Mouse (Mus musculus) adrenal gland, postnatal 36 days (tissue): ENCODE measurements around the gene Fmo4. TPM values are rescaled to one million over a fixed set of nuclear protein-coding genes. Genes with fewer than 3 reads are reported as not detected.

Source experiments
- DNase-seq, 2 experiments: peaks; one replicate each; pipeline ENCODE4 v3.0.0; 2021; ENCODE audit warnings: mixed read lengths in 1 of 2
- long read RNA-seq, 2 experiments: library from polyadenylated mRNA; stranded (forward); transcript quantifications; one replicate each; pipeline ENCODE4 v2.0.0; 2021; ENCODE audit warnings: borderline sequencing depth in 2 of 2
- total RNA-seq, 2 experiments: library from RNA; stranded (reverse); gene quantifications; 2 replicates each; pipeline ENCODE4 v1.2.3; 2021

The Fmo4 gene
- 1 to 10 TPM in 1 of 2 experiments, under 1 TPM in 1; 0.93 to 1.1 TPM for total RNA-seq
- long read RNA-seq, experiment 1: 0 reads
- long read RNA-seq, experiment 2: 0 reads

DNA sequence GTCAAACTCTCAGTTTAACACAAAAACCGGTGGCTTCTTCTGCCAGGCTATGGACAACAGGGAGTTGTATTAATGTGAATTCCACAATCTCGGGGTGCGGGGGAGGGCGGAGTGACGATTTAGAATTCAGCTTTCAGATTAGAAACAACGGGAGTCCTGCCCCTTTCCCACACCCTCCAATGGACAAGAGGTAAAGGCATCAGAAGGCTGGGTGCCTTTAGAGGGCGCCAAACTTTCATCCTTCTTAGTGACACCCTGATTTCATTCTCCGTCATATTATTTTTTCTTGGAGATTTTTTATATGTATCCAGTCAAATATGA, at the start of gene Fmo4:
Gene Fmo4 (minus strand): TSS at position 137 of the 321 bp plus-strand sequence.
- DNase-seq: peak; percentile 62 to 63

DNA sequence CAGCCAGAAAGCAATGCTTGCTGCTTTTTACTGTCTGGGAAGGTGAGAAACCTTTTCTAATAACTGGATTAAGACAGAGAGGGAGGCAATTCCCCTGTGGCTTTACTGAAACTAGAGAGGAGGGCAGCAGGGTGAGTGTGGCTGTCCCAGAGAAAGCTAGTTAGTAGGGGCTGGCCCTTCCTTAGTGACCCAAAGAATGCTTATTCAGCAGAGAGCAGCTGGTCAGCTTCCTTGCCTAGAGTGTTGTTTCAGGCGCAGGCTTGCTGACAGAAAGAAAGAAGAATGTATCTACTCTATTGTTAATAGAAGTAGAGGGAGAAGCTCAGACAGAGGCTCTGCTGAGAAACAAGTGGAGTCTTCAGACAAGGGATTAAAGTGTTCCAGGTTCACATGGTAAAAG, 48.6 kb upstream of the Fmo4 start:
- no peak for DNase-seq

DNA sequence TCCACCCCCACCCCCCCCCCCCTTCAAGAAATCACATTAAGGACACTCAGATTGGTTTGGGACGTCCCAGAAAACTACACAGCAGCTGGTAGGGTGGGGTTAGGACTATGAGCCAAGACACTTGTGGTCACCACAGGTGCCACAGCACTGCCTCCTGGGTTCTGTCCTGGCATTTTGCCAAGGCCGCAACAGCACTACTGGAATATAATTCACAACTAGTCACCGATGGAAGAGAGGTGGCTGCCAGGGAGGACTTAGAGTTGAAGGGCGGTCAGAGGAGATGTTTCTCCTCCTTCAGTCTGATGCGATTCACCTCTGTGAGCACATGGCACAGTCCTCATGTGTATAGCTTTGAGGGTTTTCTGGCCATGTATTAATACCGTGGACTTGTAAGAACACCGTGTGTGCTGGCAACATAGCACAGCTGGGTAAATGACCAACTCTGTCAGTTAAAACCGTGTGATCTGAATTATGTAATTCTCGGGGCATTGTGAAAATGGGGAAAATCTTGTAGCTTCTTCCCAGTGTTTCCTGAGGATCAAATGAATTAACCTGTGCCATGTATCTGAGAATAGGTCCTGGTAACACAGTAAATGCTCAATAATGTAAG, 46.3 kb upstream of the Fmo4 start:
- DNase-seq: peak; percentile 41 to 53

DNA sequence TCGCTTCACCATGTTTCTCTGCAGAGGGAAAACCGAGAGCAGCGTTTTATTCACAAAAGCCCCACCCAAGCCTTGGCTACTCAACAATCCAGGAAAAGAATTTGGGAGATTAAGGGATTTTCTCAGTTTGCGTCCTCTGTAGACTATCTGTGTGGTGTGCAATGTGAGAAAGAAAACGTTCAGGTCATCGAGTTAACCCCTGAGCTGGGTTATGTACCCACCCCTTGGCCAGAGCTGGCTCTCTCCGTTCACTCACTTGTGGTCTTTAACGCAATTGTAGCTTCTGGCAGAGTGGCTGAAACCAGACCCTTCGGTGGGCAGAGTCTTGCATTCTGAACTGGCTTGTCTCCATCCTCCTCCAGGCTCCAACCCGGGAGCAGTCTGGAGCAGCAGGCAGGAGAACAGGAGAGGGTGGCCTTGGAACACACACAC, 45.8 kb upstream of the Fmo4 start:
- peak in 1 of 2 experiments; percentile 13 for DNase-seq

DNA sequence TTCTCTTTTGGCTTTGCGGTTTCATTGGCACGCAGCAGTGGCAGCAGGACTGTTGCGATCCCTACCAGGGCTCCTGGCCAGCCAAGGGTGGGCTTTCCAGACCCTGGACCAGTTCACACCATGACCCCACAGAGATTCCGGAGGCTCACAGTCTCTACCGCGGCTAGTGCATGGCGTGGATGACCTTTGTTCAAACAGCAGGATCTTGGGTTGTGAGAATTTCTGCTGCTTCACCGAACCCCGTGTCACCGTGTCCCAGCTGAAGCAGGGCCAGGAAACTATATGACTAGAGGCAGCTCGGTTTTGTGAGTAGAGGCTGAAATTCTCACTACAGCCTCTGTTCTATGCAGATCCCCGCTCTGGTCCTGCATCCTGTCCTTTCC, 45.0 kb upstream of the Fmo4 start:
- peak in 1 of 2 experiments; percentile 35 for DNase-seq

DNA sequence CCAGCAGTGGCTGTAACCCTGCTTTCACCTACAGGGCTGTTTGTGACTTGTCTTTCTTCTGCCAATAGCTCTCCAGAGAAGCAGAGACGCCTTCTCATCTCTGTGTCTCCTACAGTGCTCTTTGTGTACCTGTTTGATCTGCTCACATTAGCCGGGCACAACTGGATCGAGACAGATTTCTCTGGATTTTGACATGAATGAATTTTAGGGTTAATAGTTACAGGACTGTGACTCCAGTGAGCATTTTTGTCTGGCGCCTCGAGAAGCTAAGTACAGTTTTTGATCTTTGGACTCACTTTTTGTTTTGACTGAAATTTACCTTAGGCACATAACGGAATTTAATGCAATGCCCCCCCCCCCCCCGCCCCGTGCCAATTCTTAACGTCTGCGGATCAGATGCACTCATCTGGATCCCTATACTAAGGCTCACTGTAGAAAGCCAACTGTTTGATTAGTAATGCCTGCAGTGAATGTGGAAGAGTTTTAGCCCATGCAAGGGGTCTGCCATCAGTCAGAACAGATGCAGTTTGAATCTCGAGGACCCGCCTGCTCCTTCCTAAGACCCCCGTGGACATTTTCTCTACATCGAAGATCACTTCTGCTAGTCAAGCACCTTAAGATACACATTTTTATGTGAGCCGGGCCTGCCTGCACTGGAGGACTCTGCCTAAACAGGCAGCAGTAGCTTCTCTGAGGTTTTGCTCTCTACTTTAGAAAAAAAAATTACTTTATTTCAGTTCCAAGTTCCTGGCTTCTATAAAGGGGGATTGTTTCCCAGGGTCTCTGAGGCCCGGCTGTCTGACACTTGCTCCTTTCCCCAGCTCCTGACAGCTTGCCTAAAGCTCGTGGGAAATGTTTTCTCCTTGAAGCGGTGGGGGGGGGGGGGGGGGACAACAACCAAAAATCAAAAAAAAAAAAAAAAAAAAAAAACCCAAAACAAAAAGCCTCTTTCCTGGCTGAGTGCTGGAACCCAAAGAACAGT, 44.3 kb upstream of the Fmo4 start:
- DNase-seq: no peak

DNA sequence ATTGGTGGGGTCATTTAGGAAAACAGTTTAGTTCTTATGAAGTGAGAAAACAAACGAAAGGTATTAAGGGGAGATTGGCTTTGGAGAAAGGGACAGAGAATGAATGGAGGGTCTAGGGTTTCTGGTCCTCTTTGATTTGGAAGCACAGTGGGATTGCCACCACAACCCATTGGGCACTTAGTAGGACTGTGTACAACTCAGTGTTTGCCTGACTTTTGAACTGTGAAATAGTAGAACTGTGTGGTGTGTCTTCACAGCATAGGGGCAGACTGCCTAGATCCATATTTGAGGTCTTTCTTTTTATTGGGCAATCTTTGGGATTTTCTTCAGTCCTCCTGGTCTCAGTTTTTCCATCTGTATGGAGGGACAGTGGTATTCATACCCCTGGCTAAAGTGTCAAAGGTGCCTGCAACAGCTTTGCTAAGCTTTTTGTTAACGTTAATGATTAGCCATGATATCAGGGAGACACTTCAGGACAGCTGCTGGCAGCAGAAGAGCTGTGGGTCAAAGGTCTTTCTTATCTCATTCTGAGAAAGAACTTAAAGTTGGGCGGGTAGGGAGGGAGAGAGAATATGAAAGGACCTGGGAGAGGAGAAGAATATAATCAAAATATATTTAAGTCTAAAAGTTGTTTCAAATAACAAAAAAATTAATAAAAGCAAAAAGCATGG, 40.2 kb upstream of the Fmo4 start:
- DNase-seq: no peak

DNA sequence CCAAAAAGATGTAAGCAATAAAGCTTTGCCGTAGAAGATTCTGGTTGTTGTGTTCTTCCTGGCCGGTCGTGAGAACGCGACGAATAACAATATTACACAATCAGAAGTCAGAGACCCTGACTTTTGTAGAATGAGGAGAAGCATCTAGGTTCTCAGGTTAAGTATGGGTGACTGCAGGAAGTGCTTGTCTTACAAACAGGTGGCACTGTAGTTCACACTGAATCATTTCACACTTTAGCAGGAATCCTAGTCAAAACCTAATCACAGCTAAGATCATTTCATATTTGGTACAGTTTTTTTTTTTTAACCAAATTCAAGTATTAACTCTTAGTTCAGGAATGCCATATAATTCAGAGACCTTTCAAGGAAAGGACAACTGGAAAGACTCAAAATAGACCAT, 33.8 kb upstream of the Fmo4 start:
- no peak for DNase-seq

DNA sequence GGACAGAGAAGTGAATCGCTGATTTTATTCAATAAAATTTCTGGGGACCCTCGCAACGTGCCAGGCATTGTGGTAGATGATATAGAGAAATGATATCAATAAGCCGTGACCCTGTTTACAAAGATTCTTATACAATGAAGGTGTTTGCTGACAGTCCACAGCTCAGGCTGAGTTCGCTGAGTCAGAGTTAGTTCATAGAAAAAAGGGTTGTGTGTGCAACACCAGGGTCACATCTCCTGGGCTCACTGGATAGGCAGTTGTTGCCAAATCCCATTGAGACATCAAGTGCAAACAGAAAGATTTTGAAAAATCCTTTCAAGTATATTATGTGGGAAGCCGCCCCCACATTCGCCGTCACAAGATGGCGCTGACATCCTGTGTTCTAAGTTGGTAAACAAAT, 26.4 kb upstream of the Fmo4 start:
- DNase-seq: peak; percentile 38 to 50

DNA sequence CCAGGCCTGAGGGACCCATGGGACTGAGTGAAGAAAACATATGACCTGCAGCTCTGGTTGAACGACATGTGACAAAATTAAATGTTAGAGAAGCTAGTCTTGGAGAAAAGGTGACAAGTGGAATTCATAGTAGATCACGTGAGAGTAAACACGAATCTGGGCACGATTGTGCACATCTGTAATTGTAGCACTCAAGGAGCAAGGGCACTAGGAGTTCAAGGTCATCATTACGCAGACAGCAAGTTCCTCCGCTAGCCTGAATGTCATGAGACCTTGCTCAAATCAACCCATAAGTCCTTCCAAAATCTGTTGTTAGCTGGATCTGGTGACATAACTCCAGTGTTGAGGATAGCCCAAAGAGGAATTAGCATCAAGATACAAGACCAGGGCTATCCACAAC, 25.2 kb upstream of the Fmo4 start:
- DNase-seq: no peak

DNA sequence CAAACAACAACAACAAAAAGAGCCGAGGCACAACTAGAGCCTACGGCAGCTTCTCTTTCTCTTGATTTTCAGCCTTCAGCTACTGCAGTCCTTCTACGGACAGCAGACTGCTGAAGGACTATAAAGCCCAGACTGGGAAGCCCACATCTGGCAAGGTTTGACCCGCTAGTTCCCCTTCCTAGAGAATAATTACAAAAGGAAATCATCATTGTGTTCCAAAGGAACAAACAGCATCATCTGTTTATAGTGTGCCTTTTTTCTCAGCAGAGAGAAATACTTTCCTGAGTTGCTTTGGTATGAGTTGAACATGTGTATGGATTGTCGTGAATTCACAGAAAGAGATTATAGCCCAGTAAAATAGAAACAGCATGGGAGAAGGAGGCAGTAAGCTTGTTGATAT, 20.6 kb upstream of the Fmo4 start:
- DNase-seq: no peak

DNA sequence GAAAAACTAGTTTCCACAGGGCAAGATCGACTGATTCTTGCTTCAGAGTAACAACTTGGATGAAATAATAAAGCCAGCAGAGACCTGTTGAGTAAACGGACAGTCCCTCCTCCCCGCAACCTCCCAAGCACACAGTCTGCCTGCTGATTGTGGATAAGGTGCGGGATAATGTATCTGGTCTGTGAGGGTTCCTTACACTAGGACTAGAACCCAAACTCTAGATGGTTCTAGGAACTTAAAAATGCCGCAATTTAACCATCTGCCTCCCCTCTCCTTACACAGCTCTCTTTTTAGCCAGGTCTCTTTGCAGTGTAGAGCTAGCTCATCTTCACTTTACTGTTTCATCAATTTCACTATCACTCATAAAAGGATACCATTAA, 18.8 kb upstream of the Fmo4 start:
- no peak for DNase-seq

DNA sequence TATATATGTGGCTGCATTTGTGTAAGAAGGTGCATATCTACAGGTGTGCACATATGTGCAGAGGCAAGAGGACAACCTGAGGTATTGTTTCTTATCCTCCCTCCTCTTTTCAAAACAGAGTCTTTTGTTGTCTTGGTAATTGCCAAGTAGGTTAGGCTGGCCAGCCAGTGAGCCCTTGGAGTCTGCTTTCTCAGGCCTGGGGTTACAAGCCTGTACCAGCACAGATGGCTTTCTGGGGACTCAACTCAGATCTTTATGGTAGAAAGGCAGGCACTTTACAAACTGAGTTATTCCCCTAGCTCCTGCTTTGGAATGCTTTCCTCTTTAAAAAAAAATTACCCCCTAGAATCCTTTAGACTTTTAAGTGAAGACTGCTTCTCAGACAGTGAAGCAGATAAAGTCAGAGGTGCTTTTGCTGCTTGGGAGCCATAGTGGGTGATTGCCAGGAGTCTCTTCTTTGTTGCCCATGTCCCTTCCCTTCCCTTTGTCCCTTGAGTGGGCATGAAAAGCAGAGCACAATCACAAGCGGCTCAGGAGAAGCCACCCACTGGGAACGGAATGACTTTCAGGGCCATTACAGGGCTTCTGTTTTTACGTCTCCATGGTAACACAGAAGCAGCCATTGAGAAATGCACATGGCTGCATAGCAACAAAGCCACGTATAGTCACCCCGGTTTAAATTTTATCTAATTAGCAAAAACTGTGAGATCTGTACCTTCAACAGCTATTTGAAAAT, 18.2 kb upstream of the Fmo4 start:
- no peak for DNase-seq

DNA sequence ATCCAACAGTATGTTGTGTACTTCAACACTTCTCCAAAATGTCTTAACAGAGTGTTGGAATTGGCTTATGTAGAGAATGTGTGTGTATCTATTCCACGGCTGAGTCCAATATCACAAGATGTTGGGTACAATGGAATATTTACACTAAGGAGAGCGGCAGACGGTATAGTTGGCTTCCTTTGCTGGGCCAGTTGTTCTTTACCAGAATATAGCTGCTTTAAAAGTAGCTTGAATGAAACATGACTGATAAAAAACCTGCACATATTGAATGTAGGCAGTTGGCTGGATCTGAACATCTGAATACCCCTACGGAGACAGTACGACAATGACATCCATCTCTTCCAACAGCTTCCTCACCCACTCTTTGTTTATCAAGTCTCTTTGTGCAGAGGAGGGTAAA, 5.5 kb upstream of the Fmo4 start:
- no peak for DNase-seq

DNA sequence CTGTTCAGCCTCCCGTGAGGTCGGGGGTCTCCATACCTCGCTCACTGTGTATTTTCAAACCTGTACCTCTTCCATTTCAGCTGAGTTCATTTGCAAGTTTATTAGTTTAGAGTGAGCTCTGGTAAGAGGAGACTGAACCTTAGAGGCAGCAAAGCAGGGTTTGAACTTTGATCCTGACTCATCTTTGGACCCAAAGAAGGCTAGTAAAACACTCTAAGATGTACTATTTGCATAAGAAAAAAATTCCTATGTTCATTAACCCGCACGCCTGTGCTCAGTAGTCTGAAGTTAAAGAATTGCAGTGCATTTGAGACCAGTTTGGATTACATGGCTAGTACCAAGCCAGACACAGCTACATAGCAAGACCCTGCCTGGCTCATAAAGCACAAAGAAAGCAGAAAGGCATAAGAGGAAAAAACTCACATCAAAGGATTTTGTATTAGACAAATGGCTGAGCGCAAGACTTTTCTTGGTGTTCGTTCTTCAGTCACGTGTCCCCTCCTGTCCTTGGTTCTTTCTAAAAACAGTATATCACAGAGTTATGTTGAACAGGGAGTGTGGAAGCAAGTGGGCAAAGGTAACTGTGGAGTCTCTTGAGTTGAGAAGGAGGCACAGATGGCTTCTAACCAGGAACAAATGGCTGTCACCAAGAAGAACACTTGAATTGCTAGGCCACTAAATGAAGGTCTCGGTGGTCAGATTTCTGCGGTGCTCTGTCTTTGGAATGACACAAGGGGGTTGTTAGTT, 1.8 kb upstream of the Fmo4 start:
- DNase-seq: no peak

DNA sequence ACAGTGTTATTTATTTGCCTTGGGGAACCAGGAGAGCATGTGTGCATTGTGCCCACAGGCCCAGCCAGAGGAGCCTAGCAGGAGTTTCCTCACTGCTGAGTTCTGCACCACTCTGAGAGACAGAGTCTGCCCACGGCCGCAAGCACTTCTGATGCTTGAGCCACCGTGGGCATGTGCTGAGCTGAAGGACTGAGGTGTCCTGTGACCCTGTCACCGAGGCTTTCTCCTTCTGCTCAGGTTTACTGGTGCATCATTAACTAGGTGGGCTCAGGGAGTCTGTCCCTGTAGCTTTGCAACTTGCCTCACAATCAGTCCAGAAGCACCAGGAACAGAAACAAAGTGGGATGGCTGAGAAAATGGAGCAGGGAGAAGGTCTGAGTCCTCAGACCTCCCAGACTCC, 1.2 kb upstream of the Fmo4 start:
- DNase-seq: no peak

DNA sequence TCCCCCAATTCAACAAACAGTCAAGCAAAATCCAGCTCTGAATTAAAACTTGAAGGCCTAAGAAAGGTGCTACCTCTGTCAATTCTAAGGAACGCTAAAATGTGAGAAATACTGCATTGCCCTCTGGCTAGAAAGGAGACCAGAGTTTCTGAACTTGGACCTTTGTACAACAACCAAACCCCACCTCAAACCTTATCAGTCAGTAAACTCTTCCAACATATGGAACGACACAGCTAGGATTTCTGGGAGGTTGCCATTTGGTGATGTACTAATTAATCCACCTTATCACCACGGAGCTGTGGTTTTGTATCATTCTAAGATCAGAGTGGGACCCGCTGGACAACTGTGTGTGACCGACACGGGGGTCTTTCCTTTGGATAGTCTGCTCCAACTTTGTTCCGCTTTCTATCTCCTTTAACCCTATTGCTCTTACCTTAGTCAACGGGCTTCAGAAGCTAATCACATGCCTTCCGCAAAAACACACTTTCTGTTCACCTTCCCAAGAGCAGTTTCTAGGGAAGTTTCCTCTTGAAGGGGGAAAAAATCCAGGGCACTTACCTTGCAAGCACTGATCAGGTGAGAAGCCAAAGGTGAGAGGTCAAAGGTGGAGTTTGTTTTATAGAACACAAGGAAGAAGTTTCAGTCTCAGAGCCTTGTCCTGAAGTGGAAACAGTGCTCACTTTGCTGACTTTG, 483 bp downstream of the Fmo4 start:
- DNase-seq: no peak

DNA sequence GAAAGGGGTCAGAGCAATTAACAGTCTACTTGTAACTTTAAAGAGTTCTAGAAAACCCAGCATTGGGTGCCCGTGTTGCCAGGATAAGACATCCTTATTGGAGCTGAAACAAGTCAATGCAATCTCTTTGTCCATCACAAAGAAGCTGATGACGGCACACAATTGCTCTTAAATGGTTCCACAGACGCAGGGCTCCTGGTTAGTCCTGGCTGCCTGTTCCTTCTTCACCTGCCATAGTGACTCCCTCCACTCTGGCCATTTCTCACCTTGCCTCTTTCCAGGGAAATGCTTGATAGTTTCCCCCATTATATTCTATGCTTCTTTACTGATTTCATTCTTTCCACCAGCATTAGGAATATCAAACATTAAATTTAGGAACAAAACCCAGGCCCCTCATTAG, 5.2 kb downstream of the Fmo4 start:
- DNase-seq: no peak

DNA sequence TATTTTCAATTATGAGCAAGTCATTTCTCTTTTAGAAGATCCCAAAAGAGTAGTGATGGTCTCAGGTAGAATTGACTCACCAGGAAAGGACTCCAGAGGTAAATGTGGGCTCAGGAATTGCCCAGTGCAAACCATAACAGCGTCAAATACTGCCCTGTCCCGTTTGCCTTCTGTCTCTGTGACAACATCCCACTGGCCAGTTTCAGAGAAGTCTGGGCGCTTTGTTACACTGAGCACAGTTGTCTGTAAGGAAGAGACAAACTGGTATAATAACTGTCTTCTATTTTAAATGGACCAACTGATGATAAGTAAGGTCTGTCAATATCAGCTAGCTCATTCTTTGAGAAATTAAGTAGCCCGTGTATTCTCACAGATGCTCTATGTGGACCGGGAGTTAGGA, 6.3 kb downstream of the Fmo4 start:
- no peak for DNase-seq

DNA sequence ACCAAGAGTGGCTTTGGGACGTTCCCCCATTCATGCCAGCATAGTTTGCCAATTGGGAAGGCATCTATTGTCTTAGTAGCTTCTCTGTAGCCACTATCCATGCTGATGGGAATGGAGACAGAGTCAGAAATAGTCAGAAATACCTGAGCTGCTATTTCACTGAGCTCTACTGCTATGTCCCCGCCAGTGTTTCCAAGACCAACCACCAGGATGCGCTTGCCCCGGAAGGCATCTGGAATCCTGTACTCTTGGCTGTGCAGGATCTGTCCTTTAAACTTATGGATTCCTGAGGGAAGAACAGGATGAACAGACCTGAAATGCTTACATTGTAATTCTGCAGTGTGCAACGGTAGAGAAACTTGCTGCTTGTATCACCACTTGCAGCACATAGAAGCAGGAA, 8.8 kb downstream of the Fmo4 start:
- DNase-seq: no peak

DNA sequence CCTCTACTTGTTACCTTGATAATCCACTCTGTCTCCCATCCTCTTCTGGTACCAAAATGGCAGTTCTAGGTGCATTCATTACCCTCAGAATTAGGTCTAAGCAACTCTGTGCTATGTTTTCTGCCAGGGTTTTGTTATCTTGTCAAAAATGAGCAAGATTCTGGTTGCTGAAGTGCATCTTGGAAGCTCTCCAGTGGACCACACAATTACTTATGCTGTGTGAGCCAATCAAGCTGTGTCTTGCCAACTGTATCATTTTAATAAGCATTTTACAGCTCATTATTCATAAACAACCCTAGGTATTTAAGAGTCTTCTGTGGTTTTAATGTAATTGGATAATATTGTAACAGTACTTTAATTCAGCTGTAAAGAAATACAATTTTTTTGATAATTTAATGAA, 17.3 kb downstream of the Fmo4 start:
- DNase-seq: no peak
